Mouse (Mus musculus): Measurements from ENCODE around the gene Timm9. TPM values are rescaled to one million over a fixed set of nuclear protein-coding genes. Genes with fewer than 3 reads are reported as not detected.

Gene Timm9
- polyA plus RNA-seq, 1 experiment from 2014 or later, result 73.8 TPM

Other genes with a start within 250 kb of the Timm9 start
- gene Actr10, start 198.8 kb downstream of the Timm9 start, polyA plus RNA-seq (2014; fragmentation: Nextera tagmentation; extraction: Ambion mirVana), result 285 and 287 TPM in 2 replicates
- gene Psma3, start 162.1 kb downstream of the Timm9 start, polyA plus RNA-seq (2014; fragmentation: Nextera tagmentation; extraction: Ambion mirVana), result 683 and 711 TPM in 2 replicates
- gene Arid4a, start 120.7 kb downstream of the Timm9 start, polyA plus RNA-seq (2014; fragmentation: Nextera tagmentation; extraction: Ambion mirVana), result 32.8 and 38.4 TPM in 2 replicates
- not detected in 2 replicates for gene Tomm20l, start 25.3 kb downstream of the Timm9 start, polyA plus RNA-seq (2014; fragmentation: Nextera tagmentation; extraction: Ambion mirVana)
- 16.8 and 23.3 TPM in 2 replicates for gene 2700049A03Rik, start 164 bp upstream of the Timm9 start, polyA plus RNA-seq (2014; fragmentation: Nextera tagmentation; extraction: Ambion mirVana)
- 15.3 and 17.5 TPM in 2 replicates for gene Dact1, start 173.2 kb upstream of the Timm9 start, polyA plus RNA-seq (2014; fragmentation: Nextera tagmentation; extraction: Ambion mirVana)

Measured in hindbrain, embryonic 11.5 days (tissue).